ENCODE assay signal across 8 mouse cellular contexts in the genomic region with DNA sequence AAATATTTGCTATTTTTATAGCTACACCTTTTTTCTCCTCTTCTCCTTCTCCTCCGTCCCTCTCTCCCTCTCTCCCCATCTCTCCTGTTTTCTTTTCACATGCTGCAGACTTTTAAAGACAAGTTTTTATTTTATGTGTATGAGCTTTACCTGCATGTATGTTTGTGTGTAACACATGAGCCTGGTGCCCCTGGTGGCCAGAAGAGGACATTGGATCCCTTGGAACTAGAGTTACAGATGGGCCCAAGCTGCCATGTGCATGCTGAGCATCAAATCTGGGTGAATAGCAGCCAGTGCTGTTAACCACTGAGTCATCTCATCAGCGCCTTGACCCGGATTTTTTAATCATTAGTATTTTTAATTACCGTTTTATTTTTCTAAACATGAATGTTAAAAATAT. TPM values are rescaled to one million over a fixed set of nuclear protein-coding genes. Genes with fewer than 3 reads are reported as not detected.
DNase-seq lines count a peak whose midpoint lies in the region; ATAC-seq and TF ChIP-seq lines count a peak whose summit lies in the region.
"Had no signal": no experiment of that assay in that cellular context is flagged by ENCODE, and none has a peak within 500 bp of the region (broad histone marks: within the 10 kb centered on the region; RNA-seq: fewer than 3 reads in every experiment).

No protein-coding gene starts in this region.

- H3K4me1 ChIP-seq in hindbrain, postnatal 0 days (ENCODE audit: insufficient read depth, low read length): peaks cover 3% of the 10 kb centered on the region; the same call in 1 of the 2 replicates
- peaks cover 5% of the 10 kb centered on the region; the same call in 1 of the 2 replicates for H3K4me1 ChIP-seq in hindbrain, embryonic 12.5 days
- H3K4me1 ChIP-seq in liver, postnatal 0 days (ENCODE audit: insufficient read depth): no peaks in the 10 kb centered on the region

- no peak overlapping the region for H3K9ac ChIP-seq in hindbrain, postnatal 0 days (replicated peaks; ENCODE audit: low read length)
- no peak overlapping the region for H3K9ac ChIP-seq in hindbrain, embryonic 12.5 days
- no peak overlapping the region for H3K9ac ChIP-seq in liver, postnatal 0 days (replicated peaks)

- no peak for ATAC-seq in hindbrain, postnatal 0 days
- ATAC-seq in hindbrain, embryonic 12.5 days (ENCODE audit: low FRiP score): no peak
- ATAC-seq in Patski: no peak
- ATAC-seq in liver, postnatal 0 days: no peak

- no peak overlapping the region for H3K4me2 ChIP-seq in hindbrain, postnatal 0 days (ENCODE audit: low read depth, low read length)
- H3K4me2 ChIP-seq in hindbrain, embryonic 12.5 days (replicated peaks): no peak overlapping the region
- H3K4me2 ChIP-seq in liver, postnatal 0 days (ENCODE audit: low read depth, low read length): no peak overlapping the region

- in situ Hi-C loops in Patski (cut with MboI; ENCODE audit: low pct_unique_long_range_greater_than_20kb): no loop called here

- CTCF ChIA-PET in Patski (lab: Charles Lee): interaction anchor here (1.0 to 1.3 kb wide), 3 partner anchors 9 to 23 kb away, joined by 3 read pairs; no protein-coding TSS in a partner anchor

- 76% methylated on average over 4 of the region's 4 CpGs for WGBS in hindbrain, postnatal 0 days
- 72% methylated on average over 4 of the region's 4 CpGs for WGBS in hindbrain, embryonic 12.5 days
- 64% methylated on average over 4 of the region's 4 CpGs for WGBS in liver, postnatal 0 days (ENCODE audit: insufficient replicate concordance)

- no peaks in the 10 kb centered on the region for H3K9me3 ChIP-seq in hindbrain, postnatal 0 days (ENCODE audit: low read length)
- no peaks in the 10 kb centered on the region for H3K9me3 ChIP-seq in hindbrain, embryonic 12.5 days (replicated peaks)
- no peaks in the 10 kb centered on the region for H3K9me3 ChIP-seq in liver, postnatal 0 days (ENCODE audit: low read length)

- H3K27me3 ChIP-seq in hindbrain, postnatal 0 days (ENCODE audit: insufficient read depth, low read length): no peaks in the 10 kb centered on the region
- H3K27me3 ChIP-seq in hindbrain, embryonic 12.5 days: no peaks in the 10 kb centered on the region
- H3K27me3 ChIP-seq in Patski: peaks cover 7% of the 10 kb centered on the region
- H3K27me3 ChIP-seq in liver, postnatal 0 days (ENCODE audit: insufficient read depth, low read length): no peaks in the 10 kb centered on the region

- TF ChIP-seq EP300 in liver, postnatal 0 days (IDR thresholded peaks at IDR 0.05; ENCODE audit: low read depth): no peak

- no peaks in the 10 kb centered on the region for H3K36me3 ChIP-seq in hindbrain, postnatal 0 days (ENCODE audit: insufficient read depth, low read length)
- no peaks in the 10 kb centered on the region for H3K36me3 ChIP-seq in hindbrain, embryonic 12.5 days
- no peaks in the 10 kb centered on the region for H3K36me3 ChIP-seq in liver, postnatal 0 days (replicated peaks; ENCODE audit: insufficient read depth, low read length)

- DNase-seq in hindbrain, postnatal 0 days (ENCODE audit: low spot score): peak; percentile 53
- peak; percentile 45 for DNase-seq in CD4-positive helper T cell, adult 2 months (ENCODE audit: low read depth, low spot score)
- DNase-seq in Patski (ENCODE audit: low read depth, low spot score): no peak
- DNase-seq in liver, postnatal 0 days: no peak
- no peak for DNase-seq in ovary, postnatal 14 days (ENCODE audit: low spot score)
- no peak for DNase-seq in right cerebral cortex, postnatal 25 days

- POLR2A ChIA-PET in Patski (lab: Charles Lee): no interaction called here

- no peak overlapping the region for H3K27ac ChIP-seq in hindbrain, postnatal 0 days
- H3K27ac ChIP-seq in hindbrain, embryonic 12.5 days: no peak overlapping the region
- no peak overlapping the region for H3K27ac ChIP-seq in liver, postnatal 0 days (ENCODE audit: low read depth)

- no peak overlapping the region for H3K4me3 ChIP-seq in hindbrain, postnatal 0 days (ENCODE audit: low read length)
- H3K4me3 ChIP-seq in hindbrain, embryonic 12.5 days: no peak overlapping the region
- no peak overlapping the region for H3K4me3 ChIP-seq in liver, postnatal 0 days (ENCODE audit: low read depth, low read length)
- H3K4me3 ChIP-seq: myocyte had no signal

- peak; percentile 72 for TF ChIP-seq CTCF in hindbrain, postnatal 0 days (IDR thresholded peaks at IDR 0.05; ENCODE audit: low read depth)
- peak; percentile 72 for TF ChIP-seq CTCF in Patski (IDR thresholded peaks at IDR 0.05)
- peak; percentile 68 for TF ChIP-seq CTCF in liver, postnatal 0 days (IDR thresholded peaks at IDR 0.05; ENCODE audit: low read depth)

RNA-seq across cellular contexts. Expression of a gene that starts 42.9 kb away (rescaled TPM):
- 0.84 and 0.97 TPM in 2 replicates for total RNA-seq in hindbrain, postnatal 0 days (2014; rRNA removed)
- polyA plus RNA-seq in hindbrain, postnatal 0 days (2015; fragmentation: Nextera tagmentation; extraction: Ambion mirVana): 1.2 and 1.5 TPM in 2 replicates
- 1.6 and 1.9 TPM in 2 replicates for polyA plus RNA-seq in hindbrain, embryonic 12.5 days (2016; fragmentation: Nextera tagmentation; extraction: Ambion mirVana)
- polyA plus RNA-seq in Patski (2021): not detected
- 0.13 and 0.21 TPM in 2 replicates for polyA plus RNA-seq in liver, postnatal 0 days (2015; fragmentation: Nextera tagmentation; extraction: Ambion mirVana)
- polyA plus RNA-seq: myocyte had no signal

Comparison
In these comparisons a context has a peak if more than half of its experiments do, and no peak if none do; other contexts are left out.
1. DNase-seq: peak in hindbrain, postnatal 0 days (single experiment) and CD4-positive helper T cell, adult 2 months (single experiment); none in Patski (single experiment), liver, postnatal 0 days (single experiment), ovary, postnatal 14 days (single experiment) and right cerebral cortex, postnatal 25 days (single experiment).
2. Peak in every context shown above with its lines, with median percentiles within 50 percentile points of each other: CTCF ChIP-seq.